Mouse (Mus musculus) testis, adult 2 months (tissue): ENCODE data around the gene P3h3.

ENCODE experiments used
- CTCF ChIP-seq: fragments of 200-500 bp; IDR thresholded peaks from 2 replicates; pipeline ENCODE4 v1.5.1; 2012; ENCODE audit warnings: low read depth, mild to moderate bottlenecking, inconsistent platforms, low read length, moderate library complexity; ENCODE audit not compliant: control insufficient read depth, insufficient read depth, insufficient replicate concordance
- POLR2A ChIP-seq: fragments of 200-500 bp; IDR thresholded peaks from 2 replicates; pipeline ENCODE4 v1.6.1; 2012; ENCODE audit warnings: low read depth, mild to moderate bottlenecking, inconsistent platforms, low read length, moderate library complexity; ENCODE audit not compliant: control insufficient read depth

DNA sequence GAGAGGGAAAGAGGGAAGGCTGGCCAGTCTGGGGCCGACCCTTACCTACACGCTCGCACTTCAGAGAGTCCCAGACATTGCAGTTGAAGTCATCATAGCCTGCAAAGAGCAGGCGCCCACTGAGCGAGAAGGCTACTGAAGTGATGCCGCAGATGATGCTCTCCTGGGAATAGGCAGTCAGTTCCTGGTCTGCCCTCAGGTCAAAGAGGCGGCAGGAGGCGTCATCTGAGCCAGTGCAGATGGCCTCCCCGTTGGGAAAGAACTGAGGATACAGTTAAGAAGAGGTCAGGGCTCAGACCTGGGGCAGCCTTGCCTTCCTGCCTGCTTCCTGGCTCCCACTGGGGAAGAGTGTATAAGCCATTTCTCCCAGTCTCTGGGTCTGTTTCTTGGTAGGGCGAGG, 22.0 kb downstream of the P3h3 start:
- no peak for TF ChIP-seq POLR2A
- TF ChIP-seq CTCF: no peak
